In genomic region chr8:83980250-83980649, GRCm38 (mm10) we compare ENCODE assay signal across 14 mouse cellular contexts. TPM values are rescaled to one million over a fixed set of nuclear protein-coding genes. Genes with fewer than 3 reads are reported as not detected.
DNase-seq lines count a peak whose midpoint lies in the region; ATAC-seq lines count a peak whose summit lies in the region.
"Had no signal": no experiment of that assay in that cellular context is flagged by ENCODE, and none has a peak within 500 bp of the region (broad histone marks: within the 10 kb centered on the region; RNA-seq: fewer than 3 reads in every experiment).

No protein-coding gene starts in this region.

- intact Hi-C loops in left cerebral cortex, postnatal 14 days (cut with DNase I): loop anchor here (1.0 kb wide), 1 partner anchor 29 kb away; no protein-coding TSS in a partner anchor

- H3K4me1 ChIP-seq in lung, embryonic 15.5 days: peaks cover 21% of the 10 kb centered on the region
- peaks cover 48% of the 10 kb centered on the region for H3K4me1 ChIP-seq in heart, embryonic 10.5 days
- H3K4me1 ChIP-seq in limb, embryonic 10.5 days: peaks cover 20% of the 10 kb centered on the region

- H3K36me3 ChIP-seq in lung, embryonic 15.5 days: peaks cover 39% of the 10 kb centered on the region
- peaks cover 66% of the 10 kb centered on the region for H3K36me3 ChIP-seq in heart, embryonic 10.5 days
- peaks cover 75% of the 10 kb centered on the region for H3K36me3 ChIP-seq in limb, embryonic 10.5 days

- WGBS in lung, embryonic 15.5 days: 82% methylated on average over 1 of the region's 1 CpGs
- 77% methylated on average over 1 of the region's 1 CpGs for WGBS in heart, embryonic 10.5 days
- WGBS in limb, embryonic 10.5 days: 89% methylated on average over 1 of the region's 1 CpGs

- H3K4me2 ChIP-seq in lung, embryonic 15.5 days: no peak overlapping the region

- H3K27ac ChIP-seq in lung, embryonic 15.5 days: no peak overlapping the region
- H3K27ac ChIP-seq in heart, embryonic 10.5 days: peak overlapping the region; percentile 73
- 0 out of 2 replicates have a peak overlapping the region, but pooled peaks have one; percentile 30 for H3K27ac ChIP-seq in limb, embryonic 10.5 days
- H3K27ac ChIP-seq: forebrain, embryonic 10.5 days; liver, embryonic 14.5 days had no signal

- no peaks in the 10 kb centered on the region for H3K27me3 ChIP-seq in lung, embryonic 15.5 days
- H3K27me3 ChIP-seq in heart, embryonic 10.5 days (ENCODE audit: insufficient read depth, poor library complexity, severe bottlenecking): no peaks in the 10 kb centered on the region
- no peaks in the 10 kb centered on the region for H3K27me3 ChIP-seq in limb, embryonic 10.5 days (ENCODE audit: low read depth, poor library complexity, severe bottlenecking)
- H3K27me3 ChIP-seq: megakaryocyte, embryonic 14.5 days had no signal

- no peak for DNase-seq in cerebellum, adult 18-20 months
- no peak for DNase-seq in lung, adult 18-20 months
- DNase-seq in heart, embryonic 10.5 days (ENCODE audit: low spot score): peak; percentile 83
- no peak for DNase-seq in limb, embryonic 10.5 days (ENCODE audit: low spot score)
- DNase-seq in left cerebral cortex, postnatal 14 days (ENCODE audit: low spot score in 2 of 2): no peak
- DNase-seq: embryo, embryonic 11 days; thymus, postnatal 25 days had no signal

- no peak overlapping the region for H3K4me3 ChIP-seq in lung, embryonic 15.5 days
- no peak overlapping the region; the same call in 1 of the 2 replicates for H3K4me3 ChIP-seq in heart, embryonic 10.5 days
- H3K4me3 ChIP-seq in limb, embryonic 10.5 days: no peak overlapping the region
- H3K4me3 ChIP-seq: forebrain, embryonic 10.5 days; megakaryocyte, embryonic 14.5 days had no signal

- no peaks in the 10 kb centered on the region for H3K9me3 ChIP-seq in lung, embryonic 15.5 days
- H3K9me3 ChIP-seq in heart, embryonic 10.5 days: no peaks in the 10 kb centered on the region
- no peaks in the 10 kb centered on the region for H3K9me3 ChIP-seq in limb, embryonic 10.5 days (replicated peaks)
- H3K9me3 ChIP-seq: forebrain, embryonic 10.5 days; megakaryocyte, embryonic 14.5 days had no signal

- 0 out of 2 replicates have a peak, but pooled peaks have one; percentile 12 for ATAC-seq in cerebellum, adult (ENCODE audit: insufficient number of reproducible peaks, low FRiP score, low TSS enrichment)
- 0 out of 2 replicates have a peak, but pooled peaks have one; percentile 13 for ATAC-seq in lung, embryonic 15.5 days (ENCODE audit: borderline replicate concordance, extremely low read depth, low FRiP score, low TSS enrichment)
- no peak for ATAC-seq in megakaryocyte, adult 5-6 weeks (ENCODE audit: poor library complexity, severe bottlenecking)
- ATAC-seq: inflammation-experienced regulatory T-cells, adult 6 months had no signal

- H3K9ac ChIP-seq in lung, embryonic 15.5 days: no peak overlapping the region
- H3K9ac ChIP-seq: liver, embryonic 14.5 days had no signal

RNA-seq across cellular contexts. Expression of gene Prkaca, which starts 7.5 kb away (rescaled TPM):
- 156 TPM in 2 replicates for polyA plus RNA-seq in lung, embryonic 15.5 days (2015; fragmentation: Nextera tagmentation; extraction: Ambion mirVana)
- 157 and 160 TPM in 2 replicates for polyA plus RNA-seq in heart, embryonic 10.5 days (2016; fragmentation: Nextera tagmentation; extraction: Ambion mirVana)
- polyA plus RNA-seq in limb, embryonic 10.5 days (2016; fragmentation: Nextera tagmentation; extraction: Ambion mirVana): 136 and 158 TPM in 2 replicates
- total RNA-seq in megakaryocyte, adult 5-6 weeks (2015): 19.6 and 21.6 TPM in 2 replicates
- 17.7 and 17.9 TPM in 2 replicates for total RNA-seq in megakaryocyte, adult 5-6 weeks (2017)
- 100 to 1,000 TPM; 268 to 280 TPM for total RNA-seq in left cerebral cortex, postnatal 14 days (2021)

RNA-seq across cellular contexts. Expression of gene Samd1, which starts 17.2 kb away (rescaled TPM):
- 11.3 and 12.1 TPM in 2 replicates for polyA plus RNA-seq in lung, embryonic 15.5 days (2015; fragmentation: Nextera tagmentation; extraction: Ambion mirVana)
- polyA plus RNA-seq in heart, embryonic 10.5 days (2016; fragmentation: Nextera tagmentation; extraction: Ambion mirVana): 5.0 and 10.7 TPM in 2 replicates
- polyA plus RNA-seq in limb, embryonic 10.5 days (2016; fragmentation: Nextera tagmentation; extraction: Ambion mirVana): 10.3 and 12.5 TPM in 2 replicates
- total RNA-seq in megakaryocyte, adult 5-6 weeks (2015): 63.0 and 69.1 TPM in 2 replicates
- total RNA-seq in megakaryocyte, adult 5-6 weeks (2017): 46.6 and 48.4 TPM in 2 replicates
- 10 to 100 TPM; 51.3 to 52.0 TPM for total RNA-seq in left cerebral cortex, postnatal 14 days (2021)

RNA-seq across cellular contexts. Expression of gene 1700067K01Rik, which starts 21.1 kb away (rescaled TPM):
- polyA plus RNA-seq in lung, embryonic 15.5 days (2015; fragmentation: Nextera tagmentation; extraction: Ambion mirVana): 0.93 and 0.98 TPM in 2 replicates
- polyA plus RNA-seq in heart, embryonic 10.5 days (2016; fragmentation: Nextera tagmentation; extraction: Ambion mirVana): 0.27 and 0.95 TPM in 2 replicates
- 0.28 and 0.73 TPM in 2 replicates for polyA plus RNA-seq in limb, embryonic 10.5 days (2016; fragmentation: Nextera tagmentation; extraction: Ambion mirVana)
- total RNA-seq in megakaryocyte, adult 5-6 weeks (2015): 0.16 TPM in 1 of 2 replicates, not detected in the other
- 0.41 TPM in 1 of 2 replicates, not detected in the other for total RNA-seq in megakaryocyte, adult 5-6 weeks (2017)
- total RNA-seq in left cerebral cortex, postnatal 14 days (2021): under 1 TPM; 0.40 to 0.57 TPM

RNA-seq across cellular contexts. Expression of gene Asf1b, which starts 24.9 kb away (rescaled TPM):
- 82.2 and 83.5 TPM in 2 replicates for polyA plus RNA-seq in lung, embryonic 15.5 days (2015; fragmentation: Nextera tagmentation; extraction: Ambion mirVana)
- polyA plus RNA-seq in heart, embryonic 10.5 days (2016; fragmentation: Nextera tagmentation; extraction: Ambion mirVana): 71.5 and 80.8 TPM in 2 replicates
- 94.6 and 101 TPM in 2 replicates for polyA plus RNA-seq in limb, embryonic 10.5 days (2016; fragmentation: Nextera tagmentation; extraction: Ambion mirVana)
- 87.3 and 95.0 TPM in 2 replicates for total RNA-seq in megakaryocyte, adult 5-6 weeks (2015)
- total RNA-seq in megakaryocyte, adult 5-6 weeks (2017): 68.5 and 71.1 TPM in 2 replicates
- total RNA-seq in left cerebral cortex, postnatal 14 days (2021): under 1 TPM; 0.72 to 0.79 TPM

RNA-seq across cellular contexts. Expression of gene Gm10644, which starts 25.2 kb away (rescaled TPM):
- polyA plus RNA-seq in lung, embryonic 15.5 days (2015; fragmentation: Nextera tagmentation; extraction: Ambion mirVana): 0.74 and 0.86 TPM in 2 replicates
- polyA plus RNA-seq in heart, embryonic 10.5 days (2016; fragmentation: Nextera tagmentation; extraction: Ambion mirVana): 0.41 and 0.86 TPM in 2 replicates
- 0.58 and 0.70 TPM in 2 replicates for polyA plus RNA-seq in limb, embryonic 10.5 days (2016; fragmentation: Nextera tagmentation; extraction: Ambion mirVana)
- total RNA-seq in megakaryocyte, adult 5-6 weeks (2015): 0.09 and 0.31 TPM in 2 replicates
- total RNA-seq in megakaryocyte, adult 5-6 weeks (2017): 0.40 and 0.94 TPM in 2 replicates
- under 1 TPM; 0.19 to 0.20 TPM for total RNA-seq in left cerebral cortex, postnatal 14 days (2021)
